Mouse (Mus musculus): Measurements from ENCODE around the gene 5031410I06Rik.
"Not testable (repeated sequence)": the region's sequence is repeated elsewhere in the genome, so short reads cannot be mapped to it uniquely, and the experiment has no call there.

The 5031410I06Rik gene

GRCm38 (mm10) chr5:26105262-26105661 lies at the start of gene 5031410I06Rik:
Gene 5031410I06Rik, minus strand, starts transcription at chr5:26105362.
- not testable (repeated sequence) for DNase-seq (ENCODE audit: low read depth, low spot score)

- no peak for DNase-seq (ENCODE audit: low read depth, low spot score)
Measured at GRCm38 (mm10) chr5:26142891-26143290, 37.7 kb upstream of the 5031410I06Rik start.

- not testable (repeated sequence) for DNase-seq (ENCODE audit: low read depth, low spot score)
Measured at GRCm38 (mm10) chr5:26121321-26121720, 16.2 kb upstream of the 5031410I06Rik start, which contains the start of gene Gm10220. Gene Gm10220, minus strand, starts transcription at chr5:26121421.

- not testable (repeated sequence) for DNase-seq (ENCODE audit: low read depth, low spot score)
Measured at GRCm38 (mm10) chr5:26089191-26089590, 16.0 kb downstream of the 5031410I06Rik start, which contains the start of gene Gm10471. Gene Gm10471, minus strand, starts transcription at chr5:26089291.

GRCm38 (mm10) chr5:26079023-26079422 lies 26.1 kb downstream of the 5031410I06Rik start:
- DNase-seq (ENCODE audit: low read depth, low spot score), result not testable (repeated sequence)

GRCm38 (mm10) chr5:26070716-26071115 lies 34.4 kb downstream of the 5031410I06Rik start:
- no peak for DNase-seq (ENCODE audit: low read depth, low spot score)

GRCm38 (mm10) chr5:26058481-26058880 lies 46.7 kb downstream of the 5031410I06Rik start, which contains the start of gene Gm7347:
Gene Gm7347, minus strand, starts transcription at chr5:26058581.
- not testable (repeated sequence) for DNase-seq (ENCODE audit: low read depth, low spot score)
